Mouse (Mus musculus): Measurements from ENCODE around the gene Naip6.
"Not testable (repeated sequence)": the region's sequence is repeated elsewhere in the genome, so short reads cannot be mapped to it uniquely, and the experiment has no call there.

DNA sequence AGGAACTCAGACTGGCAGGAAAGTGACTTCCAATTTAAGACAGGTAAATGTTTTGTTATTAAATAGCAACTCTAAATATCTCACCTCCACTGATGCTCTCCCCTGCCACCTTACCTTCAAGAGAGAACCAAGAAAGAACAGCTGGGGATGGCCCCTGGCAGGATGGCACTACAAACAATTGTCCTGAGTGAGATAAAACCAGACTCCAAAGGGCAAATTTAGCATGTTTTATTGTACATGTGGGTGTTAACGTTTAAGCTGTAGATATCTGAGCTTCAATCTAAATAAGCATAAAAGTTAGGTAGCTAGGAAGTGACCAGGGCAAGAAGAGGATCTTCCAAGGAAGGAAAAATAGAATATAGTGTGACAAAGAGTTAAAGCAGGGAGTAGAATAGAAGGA is 11.4 kb upstream of the Naip6 start:
- not testable (repeated sequence) for TF ChIP-seq CTCF (IDR thresholded peaks at IDR 0.05; ENCODE audit: borderline replicate concordance, insufficient read depth, low read depth, low read length); POLR2A (IDR thresholded peaks at IDR 0.05; ENCODE audit: borderline replicate concordance, insufficient read depth, low read length)
